Mouse (Mus musculus) right cerebral cortex, adult 2 months (tissue): ENCODE data around the gene Sycp3.
"Not testable (repeated sequence)": the region's sequence is repeated elsewhere in the genome, so short reads cannot be mapped to it uniquely, and the experiment has no call there.

Experiments
- DNase-seq, 2 experiments: peaks; one replicate each; pipeline ENCODE4 v3.0.0; 2021 to 2022; ENCODE audit warnings: low spot score in 2 of 2

Sycp3 gene

GRCm38 (mm10) chr10:88459502-88459992 lies at the start of gene Sycp3:
Gene Sycp3, plus strand, starts transcription at chr10:88459569.
- DNase-seq: no peak

GRCm38 (mm10) chr10:88409751-88410150 lies 49.6 kb upstream of the Sycp3 start:
- no peak for DNase-seq

- DNase-seq: no peak
These were observed 46.9 kb upstream of the Sycp3 start for GRCm38 (mm10) chr10:88412290-88412995.

GRCm38 (mm10) chr10:88417686-88418085 lies 41.7 kb upstream of the Sycp3 start:
- DNase-seq: no peak

GRCm38 (mm10) chr10:88420141-88420541 lies 39.2 kb upstream of the Sycp3 start:
- DNase-seq: no peak

- DNase-seq: no peak
These were observed 38.5 kb upstream of the Sycp3 start for GRCm38 (mm10) chr10:88420655-88421435.

GRCm38 (mm10) chr10:88426158-88426816 lies 33.1 kb upstream of the Sycp3 start:
- peak; percentile 49 to 76 for DNase-seq

- no peak for DNase-seq
These were observed 32.5 kb upstream of the Sycp3 start for GRCm38 (mm10) chr10:88426896-88427295.

GRCm38 (mm10) chr10:88427998-88428397 lies 31.4 kb upstream of the Sycp3 start:
- no peak for DNase-seq

GRCm38 (mm10) chr10:88441224-88441623 lies 18.1 kb upstream of the Sycp3 start:
- DNase-seq: no peak

- peak; percentile 36 to 43 for DNase-seq
These were observed 8.1 kb upstream of the Sycp3 start for GRCm38 (mm10) chr10:88451221-88451620.

GRCm38 (mm10) chr10:88451990-88452389 lies 7.4 kb upstream of the Sycp3 start:
- no peak for DNase-seq

GRCm38 (mm10) chr10:88457816-88458215 lies 1.6 kb upstream of the Sycp3 start:
- no peak for DNase-seq

- DNase-seq: no peak
These were observed 902 bp downstream of the Sycp3 start for GRCm38 (mm10) chr10:88460122-88460820.

- DNase-seq: not testable (repeated sequence)
These were observed 23.5 kb downstream of the Sycp3 start for GRCm38 (mm10) chr10:88482866-88483265.

- no peak for DNase-seq
These were observed 29.3 kb downstream of the Sycp3 start for GRCm38 (mm10) chr10:88488629-88489028.

GRCm38 (mm10) chr10:88491632-88492031 lies 32.3 kb downstream of the Sycp3 start:
- DNase-seq: no peak

- no peak for DNase-seq
These were observed 33.3 kb downstream of the Sycp3 start for GRCm38 (mm10) chr10:88492658-88493057.

- no peak for DNase-seq
These were observed 35.7 kb downstream of the Sycp3 start for GRCm38 (mm10) chr10:88494959-88495587.

GRCm38 (mm10) chr10:88496864-88497564 lies 37.6 kb downstream of the Sycp3 start:
- no peak for DNase-seq

- DNase-seq: no peak
These were observed 40.6 kb downstream of the Sycp3 start for GRCm38 (mm10) chr10:88499993-88500392.
